Mouse (Mus musculus): Measurements from ENCODE around the gene Glis3. TPM values are rescaled to one million over a fixed set of nuclear protein-coding genes. Genes with fewer than 3 reads are reported as not detected.

Gene Glis3
- polyA plus RNA-seq, 1 experiment = 6.5 TPM

DNA sequence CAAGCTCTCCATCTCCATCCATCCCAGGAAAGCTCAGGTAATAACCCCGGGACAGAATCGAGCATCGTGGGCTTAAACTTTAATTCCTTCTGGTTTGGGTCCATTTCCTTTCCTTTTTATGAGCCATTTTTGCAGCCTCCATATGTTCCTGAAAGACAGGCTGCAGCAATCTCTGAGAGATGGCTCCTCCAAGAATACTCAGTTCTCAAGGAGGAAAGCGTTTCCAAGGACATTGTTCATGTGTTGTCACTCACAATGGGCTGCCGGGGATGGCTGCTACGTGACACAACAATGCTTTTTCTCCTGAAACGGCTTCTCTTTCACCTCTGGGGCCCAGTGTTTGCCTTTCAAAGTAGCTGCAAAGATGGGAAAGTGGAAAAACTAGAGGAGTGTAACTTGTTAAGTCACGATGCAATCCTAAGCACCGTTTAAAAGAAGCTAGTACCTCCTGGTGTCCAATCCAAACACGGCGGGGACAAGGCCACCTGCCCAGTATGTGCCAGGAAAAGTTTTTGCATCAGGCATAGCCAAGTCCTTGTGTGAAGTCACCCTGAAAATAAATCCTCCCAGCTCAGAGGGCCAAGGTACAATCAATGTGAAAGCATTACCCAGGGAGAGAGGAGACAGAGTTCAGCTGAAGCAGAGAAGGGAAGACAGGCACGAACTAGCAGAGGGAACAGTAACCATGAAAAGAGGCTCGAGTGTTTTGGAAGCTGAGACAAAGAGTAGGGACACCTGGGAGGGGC is 332.6 kb downstream of the Glis3 start:
- H3K4me1 ChIP-seq (ENCODE audit: control insufficient read depth, insufficient read depth, low read length) = no peaks in the 10 kb centered on the region
- H3K4me3 ChIP-seq (replicated peaks; ENCODE audit: extremely low read depth, low read depth, low read length) = no peak overlapping the region
- WGBS = 69% methylated on average over 13 of the region's 13 CpGs
- no peak for TF ChIP-seq POLR2A (IDR thresholded peaks at IDR 0.05; ENCODE audit: borderline replicate concordance, extremely low read depth, low read depth, low read length)
- no peak for TF ChIP-seq CTCF (IDR thresholded peaks at IDR 0.05; ENCODE audit: insufficient read depth, low read length)
- no peak for DNase-seq

DNA sequence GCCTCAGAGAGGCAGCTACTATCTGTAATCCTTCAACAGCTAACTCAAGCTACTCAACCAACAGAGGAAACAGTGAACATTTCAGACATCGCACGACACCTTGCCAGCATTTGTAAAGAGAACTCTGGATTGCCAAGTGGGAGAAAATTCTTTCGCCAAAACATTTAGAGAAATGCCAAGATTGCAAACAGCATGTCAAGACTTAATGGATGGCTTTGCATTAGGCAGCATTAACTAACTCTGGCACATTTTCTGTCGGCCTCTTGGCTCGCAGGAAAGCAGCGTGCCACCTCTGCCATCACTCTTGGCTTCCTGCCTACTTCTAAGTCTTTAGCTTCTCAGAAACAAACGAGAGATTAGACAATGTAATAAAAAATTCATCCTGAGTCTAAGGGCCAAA is 336.2 kb downstream of the Glis3 start:
- Histone ChIP-seq H3K4me3 (replicated peaks; ENCODE audit: extremely low read depth, low read depth, low read length) (no peak overlapping the region), H3K4me1 (ENCODE audit: control insufficient read depth, insufficient read depth, low read length) (no peaks in the 10 kb centered on the region)
- TF ChIP-seq CTCF (IDR thresholded peaks at IDR 0.05; ENCODE audit: insufficient read depth, low read length) (no peak), POLR2A (IDR thresholded peaks at IDR 0.05; ENCODE audit: borderline replicate concordance, extremely low read depth, low read depth, low read length) (no peak)
- DNase-seq = no peak
- 52% methylated on average over 7 of the region's 7 CpGs for WGBS

GRCm38 (mm10) chr19:28337574-28337973 is 342.3 kb downstream of the Glis3 start:
- WGBS = 51% methylated on average over 3 of the region's 3 CpGs
- no peak for DNase-seq
- Histone ChIP-seq H3K4me3 (replicated peaks; ENCODE audit: extremely low read depth, low read depth, low read length) (no peak overlapping the region), H3K4me1 (ENCODE audit: control insufficient read depth, insufficient read depth, low read length) (no peaks in the 10 kb centered on the region)
- TF ChIP-seq POLR2A (IDR thresholded peaks at IDR 0.05; ENCODE audit: borderline replicate concordance, extremely low read depth, low read depth, low read length) = no peak
- no peak for TF ChIP-seq CTCF (IDR thresholded peaks at IDR 0.05; ENCODE audit: insufficient read depth, low read length)

DNA sequence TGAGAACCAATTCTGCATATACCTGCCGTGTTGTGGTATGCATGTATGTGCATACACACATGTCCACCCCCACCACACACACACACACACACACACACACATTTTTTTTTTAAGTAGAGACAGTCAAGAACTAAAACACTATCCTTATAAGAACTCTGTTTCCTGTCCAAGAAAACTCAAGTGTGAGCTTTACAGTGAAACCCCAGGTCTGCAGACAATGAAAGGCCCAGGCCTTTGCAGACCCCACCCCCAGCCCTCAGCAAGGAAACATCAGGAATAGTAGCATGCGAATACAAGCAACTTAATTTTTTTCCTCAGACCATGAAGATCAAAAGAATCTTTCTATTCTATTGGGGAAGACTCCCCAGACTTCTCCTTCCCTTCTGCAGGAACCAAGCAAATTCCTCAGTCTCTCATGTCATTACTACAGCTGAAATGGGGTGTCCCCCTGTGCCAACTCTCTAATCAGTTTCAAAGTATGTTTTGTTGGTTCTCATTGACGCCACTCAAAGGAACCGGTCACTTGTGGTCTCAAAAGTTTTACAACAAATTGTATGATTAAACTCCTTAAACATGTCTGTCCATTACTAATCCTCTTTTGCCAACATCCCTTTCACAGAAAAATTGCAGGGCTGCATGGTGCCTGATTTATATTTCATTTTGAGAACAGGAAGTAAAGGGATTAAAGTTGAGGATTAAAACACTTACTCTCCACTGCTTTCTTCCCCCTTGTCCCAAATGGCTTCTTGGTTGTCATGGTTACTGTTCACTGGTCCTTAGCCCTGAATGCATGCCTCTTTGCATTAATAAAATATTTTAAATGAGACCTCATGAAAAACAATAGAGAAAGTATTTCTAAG is 343.0 kb downstream of the Glis3 start:
- WGBS = 67% methylated on average over 4 of the region's 4 CpGs
- DNase-seq = no peak
- no peak for TF ChIP-seq CTCF (IDR thresholded peaks at IDR 0.05; ENCODE audit: insufficient read depth, low read length)
- TF ChIP-seq POLR2A (IDR thresholded peaks at IDR 0.05; ENCODE audit: borderline replicate concordance, extremely low read depth, low read depth, low read length) = no peak
- no peak overlapping the region for H3K4me3 ChIP-seq (replicated peaks; ENCODE audit: extremely low read depth, low read depth, low read length)
- no peaks in the 10 kb centered on the region for H3K4me1 ChIP-seq (ENCODE audit: control insufficient read depth, insufficient read depth, low read length)

DNA sequence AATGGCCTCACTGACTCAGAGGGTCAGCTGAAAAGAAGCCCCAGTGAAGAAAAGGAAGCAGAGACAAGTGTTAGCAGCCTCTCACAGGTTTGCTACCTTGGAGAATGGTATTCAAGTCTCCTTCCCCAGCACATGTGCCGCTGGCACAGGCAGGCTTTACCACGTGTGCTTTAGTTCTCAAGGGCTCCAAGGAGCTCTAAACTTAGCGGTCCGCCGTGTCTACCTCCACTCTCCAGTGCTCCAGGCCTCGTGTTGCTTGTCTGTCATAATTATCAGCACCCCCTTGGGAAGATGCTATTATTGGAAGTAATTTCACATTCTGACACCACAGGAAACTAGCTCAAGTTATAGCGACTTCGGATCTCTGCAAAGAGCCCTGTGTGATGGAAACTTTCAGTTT is 344.0 kb downstream of the Glis3 start:
- no peak for TF ChIP-seq POLR2A (IDR thresholded peaks at IDR 0.05; ENCODE audit: borderline replicate concordance, extremely low read depth, low read depth, low read length)
- no peak for TF ChIP-seq CTCF (IDR thresholded peaks at IDR 0.05; ENCODE audit: insufficient read depth, low read length)
- no peak for DNase-seq
- Histone ChIP-seq H3K4me3 (replicated peaks; ENCODE audit: extremely low read depth, low read depth, low read length) (no peak overlapping the region), H3K4me1 (ENCODE audit: control insufficient read depth, insufficient read depth, low read length) (no peaks in the 10 kb centered on the region)
- 72% methylated on average over 8 of the region's 8 CpGs for WGBS

DNA sequence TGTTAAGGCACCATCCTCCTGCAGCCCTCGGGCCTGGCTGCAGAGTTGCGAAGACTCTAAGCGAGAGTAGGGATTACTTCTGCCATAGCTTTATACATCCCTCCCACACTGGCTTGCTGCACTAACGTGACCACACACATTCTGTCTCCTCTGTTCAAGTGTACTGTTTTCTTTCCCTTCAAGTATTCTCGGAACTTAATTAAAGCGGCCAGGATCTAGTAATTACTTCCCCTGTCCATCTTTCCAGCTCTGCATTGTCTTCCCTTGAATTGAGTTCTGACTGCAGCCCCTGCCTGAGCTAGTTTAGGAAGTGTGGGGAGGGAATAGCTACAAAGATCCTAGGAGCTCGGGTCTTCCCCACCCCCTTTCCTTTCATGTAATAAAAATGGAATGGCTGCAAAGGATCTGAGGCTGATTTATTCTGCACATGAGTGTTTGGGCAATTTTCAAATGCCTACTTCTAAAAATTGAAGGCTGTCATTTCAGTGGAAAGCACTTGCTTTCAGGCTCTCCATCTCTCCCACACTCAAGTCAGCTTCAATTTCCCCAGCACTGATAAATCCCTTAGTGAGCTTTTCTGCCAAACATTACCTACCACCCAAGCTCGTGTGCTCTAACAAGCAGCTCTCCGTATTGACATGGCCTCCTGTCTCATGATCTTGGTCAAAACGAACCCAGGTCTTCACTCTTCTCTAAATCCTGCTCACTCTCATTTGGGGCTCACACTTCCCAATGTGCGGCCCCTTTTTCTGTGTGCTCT is 346.7 kb downstream of the Glis3 start:
- WGBS = 61% methylated on average over 11 of the region's 11 CpGs
- no peak overlapping the region for H3K4me3 ChIP-seq (replicated peaks; ENCODE audit: extremely low read depth, low read depth, low read length)
- TF ChIP-seq POLR2A (IDR thresholded peaks at IDR 0.05; ENCODE audit: borderline replicate concordance, extremely low read depth, low read depth, low read length) (no peak), CTCF (IDR thresholded peaks at IDR 0.05; ENCODE audit: insufficient read depth, low read length) (no peak)

DNA sequence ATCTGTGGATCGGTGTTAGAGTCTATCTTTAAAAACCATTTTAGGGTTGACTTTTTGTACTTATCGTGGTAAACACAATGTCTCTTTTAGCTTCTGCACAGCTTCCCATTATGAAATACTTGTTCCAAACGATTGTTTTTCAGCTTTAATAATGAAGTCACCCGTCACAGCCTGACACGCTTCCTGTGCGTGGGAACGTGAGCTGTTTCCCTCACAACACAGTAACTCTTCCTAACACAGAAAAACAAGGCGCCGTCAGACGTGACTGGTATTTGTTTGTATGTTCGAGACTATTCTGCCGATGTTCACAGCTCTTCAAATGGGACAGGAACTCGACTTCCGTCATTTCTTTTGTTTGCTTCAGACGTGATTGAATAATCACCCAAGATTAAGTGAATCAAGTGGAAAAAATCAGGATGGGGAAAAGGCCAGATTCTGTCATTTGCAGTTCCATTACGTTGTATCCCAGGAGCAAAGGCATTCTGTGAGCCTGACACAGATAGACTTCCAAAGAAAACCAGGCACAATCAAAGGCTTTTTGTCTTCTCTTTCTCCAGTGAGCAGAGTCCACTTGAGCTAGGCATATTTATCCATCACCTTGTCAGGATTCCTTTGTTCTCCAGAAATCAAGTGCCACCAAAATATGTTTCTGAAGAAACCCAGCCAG is 351.3 kb downstream of the Glis3 start:
- DNase-seq = no peak
- no peak for TF ChIP-seq CTCF (IDR thresholded peaks at IDR 0.05; ENCODE audit: insufficient read depth, low read length)
- TF ChIP-seq POLR2A (IDR thresholded peaks at IDR 0.05; ENCODE audit: borderline replicate concordance, extremely low read depth, low read depth, low read length) = no peak
- WGBS = 32% methylated on average over 16 of the region's 16 CpGs

More for the DNA sequence above, 346.7 kb downstream of the Glis3 start:
- no peak for DNase-seq
- no peaks in the 10 kb centered on the region for H3K4me1 ChIP-seq (ENCODE audit: control insufficient read depth, insufficient read depth, low read length)

GRCm38 (mm10) chr19:28327536-28327935 is 352.3 kb downstream of the Glis3 start:
- WGBS = 95% methylated on average over 5 of the region's 5 CpGs
- no peak for DNase-seq
- no peak for TF ChIP-seq POLR2A (IDR thresholded peaks at IDR 0.05; ENCODE audit: borderline replicate concordance, extremely low read depth, low read depth, low read length)
- TF ChIP-seq CTCF (IDR thresholded peaks at IDR 0.05; ENCODE audit: insufficient read depth, low read length) = no peak
- Histone ChIP-seq H3K4me1 (ENCODE audit: control insufficient read depth, insufficient read depth, low read length) (no peaks in the 10 kb centered on the region), H3K4me3 (replicated peaks; ENCODE audit: extremely low read depth, low read depth, low read length) (no peak overlapping the region)

More for the DNA sequence above, 351.3 kb downstream of the Glis3 start:
- no peaks in the 10 kb centered on the region for H3K4me1 ChIP-seq (ENCODE audit: control insufficient read depth, insufficient read depth, low read length)
- H3K4me3 ChIP-seq (replicated peaks; ENCODE audit: extremely low read depth, low read depth, low read length) = no peak overlapping the region

DNA sequence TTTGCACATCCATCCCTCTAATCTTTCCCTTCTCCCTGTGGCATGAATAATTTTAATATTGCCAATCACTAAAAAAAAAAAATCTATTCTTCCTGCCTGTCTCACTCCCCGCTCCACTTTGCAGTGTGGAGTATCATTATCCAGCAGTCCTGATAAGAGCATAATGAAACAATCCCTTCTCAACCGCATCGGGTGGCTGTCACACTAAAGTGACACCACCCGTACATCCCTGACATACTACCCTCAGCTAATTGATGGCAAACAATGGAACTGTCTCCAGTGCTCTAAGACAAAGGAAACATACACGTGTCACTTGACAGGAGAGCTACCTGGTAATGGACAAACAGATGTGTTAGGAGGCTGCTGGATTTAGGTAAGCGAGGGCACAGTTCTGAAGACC is 373.8 kb downstream of the Glis3 start:
- no peak overlapping the region for H3K4me3 ChIP-seq (replicated peaks; ENCODE audit: extremely low read depth, low read depth, low read length)
- DNase-seq = no peak
- TF ChIP-seq POLR2A (IDR thresholded peaks at IDR 0.05; ENCODE audit: borderline replicate concordance, extremely low read depth, low read depth, low read length) = no peak
- H3K4me1 ChIP-seq (ENCODE audit: control insufficient read depth, insufficient read depth, low read length) = no peaks in the 10 kb centered on the region
- WGBS = 44% methylated on average over 6 of the region's 6 CpGs

All from lung, adult 2 months (tissue).